Mouse (Mus musculus) liver, embryonic 13.5 days (tissue): ENCODE measurements around the gene Mark3. TPM values are rescaled to one million over a fixed set of nuclear protein-coding genes. Genes with fewer than 3 reads are reported as not detected.
A peak's percentile ranks its signal among the peaks of the same experiment; 100 is the strongest.

ENCODE experiments used
- ATAC-seq: fragments of 200-750 bp; cut with Nextera tagmentation; 2 replicates; pipeline ENCODE4 v1.8.0; 2017; ENCODE audit warnings: low read depth, mild to moderate bottlenecking, moderate number of reproducible peaks, moderate library complexity
- DNase-seq: peaks from one replicate; pipeline ENCODE4 v3.0.0; 2022
- H3K27ac ChIP-seq: fragments of 300-500 bp; sonication (generic); 2 replicates; pipeline ENCODE4 v1.5.1; 2015; ENCODE audit warnings: moderate library complexity, mild to moderate bottlenecking, inconsistent platforms
- H3K27me3 ChIP-seq: fragments of 300-500 bp; sonication (generic); 2 replicates; pipeline ENCODE4 v1.6.1; 2015; ENCODE audit warnings: mild to moderate bottlenecking, inconsistent platforms
- H3K36me3 ChIP-seq: fragments of 300-500 bp; sonication (generic); 2 replicates; pipeline ENCODE4 v1.6.1; 2015; ENCODE audit warnings: mild to moderate bottlenecking, inconsistent platforms
- H3K4me1 ChIP-seq: fragments of 300-500 bp; sonication (generic); replicated peaks from 2 replicates; pipeline ENCODE4 v1.6.1; 2015; ENCODE audit warnings: inconsistent platforms
- H3K4me2 ChIP-seq: fragments of 300-500 bp; sonication (generic); 2 replicates; pipeline ENCODE4 v1.6.1; 2015; ENCODE audit warnings: inconsistent platforms, mild to moderate bottlenecking, moderate library complexity
- H3K4me3 ChIP-seq: fragments of 300-500 bp; sonication (generic); replicated peaks from 2 replicates; pipeline ENCODE4 v1.5.1; 2015; ENCODE audit warnings: mild to moderate bottlenecking, inconsistent platforms
- H3K9ac ChIP-seq: fragments of 300-500 bp; sonication (generic); 2 replicates; pipeline ENCODE4 v1.6.1; 2015; ENCODE audit warnings: mild to moderate bottlenecking, inconsistent platforms
- H3K9me3 ChIP-seq: fragments of 300-500 bp; sonication (generic); replicated peaks from 2 replicates; pipeline ENCODE4 v1.6.1; 2016; ENCODE audit warnings: inconsistent platforms
- WGBS: fragments of 180-500 bp; shearing (Covaris S2); methylation state at CpG from one replicate; pipeline ENCODE4 v1.1.7; 2015; ENCODE audit not compliant: insufficient replicate concordance; 5-methylcytosine and 5-hydroxymethylcytosine counted together
- polyA plus RNA-seq: library from polyadenylated mRNA; unstranded; fragments of >200 nt; fragmentation: Nextera tagmentation; extraction: Ambion mirVana; gene quantifications from 2 replicates; pipeline ENCODE4 v1.2.1, GENCODE M21; 2015

Gene Mark3
- polyA plus RNA-seq, 1 experiment from 2014 or later = 14.6 TPM

GRCm38 (mm10) chr12:111592407-111593021 lies 18.2 kb downstream of the Mark3 start:
- H3K4me3 ChIP-seq = no peak overlapping the region
- no peak for ATAC-seq
- peaks cover 54% of the 10 kb centered on the region for H3K4me1 ChIP-seq
- H3K9me3 ChIP-seq = no peaks in the 10 kb centered on the region
- peaks cover 48% of the 10 kb centered on the region for H3K36me3 ChIP-seq
- H3K9ac ChIP-seq = no peak overlapping the region
- H3K27ac ChIP-seq = no peak overlapping the region
- no peak for DNase-seq
- no peaks in the 10 kb centered on the region for H3K27me3 ChIP-seq
- 52% methylated on average over 14 of the region's 14 CpGs for WGBS
- no peak overlapping the region for H3K4me2 ChIP-seq

DNA sequence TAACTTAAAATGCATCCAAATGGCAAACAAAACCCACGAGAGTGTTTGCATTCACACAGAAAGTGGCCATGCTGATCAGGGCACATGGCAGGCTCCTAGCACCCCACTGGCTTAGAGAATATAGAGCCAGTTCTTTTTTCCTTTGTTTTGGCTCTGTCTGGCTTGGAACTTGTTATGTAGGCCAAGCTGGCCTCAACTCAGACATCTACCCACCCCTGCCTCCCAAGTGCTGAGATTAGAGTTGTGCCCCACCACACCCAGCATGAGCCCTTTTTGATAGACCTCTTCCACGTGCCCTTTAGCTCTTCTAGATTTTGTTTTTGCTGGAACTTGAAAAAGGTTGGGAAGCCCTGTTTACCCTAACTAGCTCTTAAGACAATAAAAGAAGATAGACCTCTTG lies 19.5 kb downstream of the Mark3 start:
- no peak overlapping the region for H3K4me2 ChIP-seq
- H3K9ac ChIP-seq = no peak overlapping the region
- peaks cover 60% of the 10 kb centered on the region for H3K36me3 ChIP-seq
- peaks cover 46% of the 10 kb centered on the region for H3K4me1 ChIP-seq
- H3K27ac ChIP-seq = no peak overlapping the region
- 54% methylated on average over 2 of the region's 2 CpGs for WGBS
- ATAC-seq (0 out of 2 replicates have a peak, but pooled peaks have one; percentile 54), DNase-seq (no peak)
- no peaks in the 10 kb centered on the region for H3K9me3 ChIP-seq
- no peaks in the 10 kb centered on the region for H3K27me3 ChIP-seq
- H3K4me3 ChIP-seq = no peak overlapping the region

DNA sequence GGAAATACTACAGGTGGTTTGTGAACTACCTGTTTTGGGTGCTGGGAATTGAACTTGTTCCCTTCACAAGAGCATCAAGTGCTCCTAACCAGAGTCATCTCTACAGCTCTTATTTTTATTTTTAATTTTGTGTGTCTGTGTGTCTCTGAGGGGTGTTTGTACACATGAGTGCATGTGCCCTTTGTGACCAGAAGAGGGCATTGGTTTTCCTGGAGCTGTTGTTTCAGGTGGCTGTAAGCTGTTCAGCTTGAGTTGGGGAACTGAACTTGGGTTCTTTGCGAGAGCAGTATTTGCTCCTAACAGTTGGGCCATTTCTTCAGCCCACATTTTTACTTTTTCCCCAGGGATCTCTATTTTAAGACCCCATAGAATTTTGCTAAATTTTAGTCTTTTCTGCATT lies 23.0 kb downstream of the Mark3 start:
- ATAC-seq (no peak), DNase-seq (no peak)
- peaks cover 27% of the 10 kb centered on the region for H3K4me1 ChIP-seq
- H3K9ac ChIP-seq = no peak overlapping the region
- H3K27me3 ChIP-seq = no peaks in the 10 kb centered on the region
- H3K4me3 ChIP-seq = no peak overlapping the region
- H3K4me2 ChIP-seq = no peak overlapping the region
- H3K9me3 ChIP-seq = no peaks in the 10 kb centered on the region
- no peak overlapping the region for H3K27ac ChIP-seq
- H3K36me3 ChIP-seq = peaks cover 86% of the 10 kb centered on the region
- 89% methylated on average over 1 of the region's 1 CpGs for WGBS

- Histone ChIP-seq H3K9me3 (no peaks in the 10 kb centered on the region), H3K9ac (no peak overlapping the region), H3K4me1 (peaks cover 16% of the 10 kb centered on the region), H3K4me2 (no peak overlapping the region), H3K27me3 (no peaks in the 10 kb centered on the region), H3K4me3 (no peak overlapping the region), H3K27ac (no peak overlapping the region), H3K36me3 (peaks cover 82% of the 10 kb centered on the region)
- ATAC-seq (no peak), DNase-seq (no peak)
- WGBS = 58% methylated on average over 1 of the region's 1 CpGs
These were observed 24.6 kb downstream of the Mark3 start for GRCm38 (mm10) chr12:111598902-111599301.

GRCm38 (mm10) chr12:111599640-111600039 lies 25.3 kb downstream of the Mark3 start:
- Histone ChIP-seq H3K27ac (no peak overlapping the region), H3K9me3 (no peaks in the 10 kb centered on the region), H3K4me2 (no peak overlapping the region), H3K27me3 (no peaks in the 10 kb centered on the region), H3K4me1 (peaks cover 12% of the 10 kb centered on the region; the same call in 1 of the 2 replicates), H3K36me3 (peaks cover 78% of the 10 kb centered on the region), H3K9ac (no peak overlapping the region), H3K4me3 (no peak overlapping the region)
- 62% methylated on average over 5 of the region's 5 CpGs for WGBS
- ATAC-seq = peak; percentile 45
- no peak for DNase-seq

GRCm38 (mm10) chr12:111603871-111604270 lies 29.5 kb downstream of the Mark3 start:
- ATAC-seq = no peak
- peaks cover 62% of the 10 kb centered on the region for H3K36me3 ChIP-seq
- H3K4me3 ChIP-seq = no peak overlapping the region

GRCm38 (mm10) chr12:111605619-111606018 lies 31.3 kb downstream of the Mark3 start:
- H3K4me1 ChIP-seq = peaks cover 9% of the 10 kb centered on the region; the same call in 1 of the 2 replicates
- 94% methylated on average over 2 of the region's 2 CpGs for WGBS
- DNase-seq (no peak), ATAC-seq (no peak)
- no peak overlapping the region for H3K4me2 ChIP-seq
- no peaks in the 10 kb centered on the region for H3K27me3 ChIP-seq
- no peaks in the 10 kb centered on the region for H3K9me3 ChIP-seq
- H3K9ac ChIP-seq = no peak overlapping the region
- H3K36me3 ChIP-seq = peaks cover 54% of the 10 kb centered on the region
- no peak overlapping the region for H3K27ac ChIP-seq
- no peak overlapping the region for H3K4me3 ChIP-seq

More at GRCm38 (mm10) chr12:111603871-111604270, 29.5 kb downstream of the Mark3 start:
- WGBS = 85% methylated on average over 3 of the region's 3 CpGs
- Histone ChIP-seq H3K4me1 (peaks cover 12% of the 10 kb centered on the region; the same call in 1 of the 2 replicates), H3K9ac (no peak overlapping the region), H3K27ac (no peak overlapping the region), H3K4me2 (no peak overlapping the region), H3K9me3 (no peaks in the 10 kb centered on the region), H3K27me3 (no peaks in the 10 kb centered on the region)
- no peak for DNase-seq

- no peak overlapping the region for H3K4me2 ChIP-seq
- DNase-seq (no peak), ATAC-seq (no peak)
- H3K9me3 ChIP-seq = no peaks in the 10 kb centered on the region
- peaks cover 53% of the 10 kb centered on the region for H3K36me3 ChIP-seq
- WGBS = 37% methylated on average over 5 of the region's 5 CpGs
- no peak overlapping the region for H3K27ac ChIP-seq
- H3K4me3 ChIP-seq = no peak overlapping the region
- 0 out of 2 replicates have a peak, but pooled peaks cover 5% of the 10 kb centered on the region for H3K4me1 ChIP-seq
- no peak overlapping the region for H3K9ac ChIP-seq
- no peaks in the 10 kb centered on the region for H3K27me3 ChIP-seq
These were observed 33.7 kb downstream of the Mark3 start for GRCm38 (mm10) chr12:111608015-111608414.

- Histone ChIP-seq H3K9me3 (no peaks in the 10 kb centered on the region), H3K4me2 (no peak overlapping the region), H3K9ac (no peak overlapping the region), H3K4me1 (peaks cover 17% of the 10 kb centered on the region), H3K4me3 (no peak overlapping the region), H3K27me3 (no peaks in the 10 kb centered on the region), H3K36me3 (peaks cover 42% of the 10 kb centered on the region), H3K27ac (no peak overlapping the region)
- WGBS = 72% methylated on average over 5 of the region's 5 CpGs
- peak; percentile 9 for DNase-seq
- peak; percentile 87 for ATAC-seq
These were observed 40.3 kb downstream of the Mark3 start for GRCm38 (mm10) chr12:111614475-111615141.

GRCm38 (mm10) chr12:111618266-111618665 lies 43.9 kb downstream of the Mark3 start:
- no peak overlapping the region for H3K4me2 ChIP-seq
- H3K9ac ChIP-seq = no peak overlapping the region
- ATAC-seq (no peak), DNase-seq (no peak)
- no peak overlapping the region for H3K4me3 ChIP-seq
- no peaks in the 10 kb centered on the region for H3K27me3 ChIP-seq
- peaks cover 19% of the 10 kb centered on the region for H3K4me1 ChIP-seq
- 86% methylated on average over 7 of the region's 7 CpGs for WGBS
- H3K36me3 ChIP-seq = peaks cover 43% of the 10 kb centered on the region
- no peak overlapping the region for H3K27ac ChIP-seq
- no peaks in the 10 kb centered on the region for H3K9me3 ChIP-seq

DNA sequence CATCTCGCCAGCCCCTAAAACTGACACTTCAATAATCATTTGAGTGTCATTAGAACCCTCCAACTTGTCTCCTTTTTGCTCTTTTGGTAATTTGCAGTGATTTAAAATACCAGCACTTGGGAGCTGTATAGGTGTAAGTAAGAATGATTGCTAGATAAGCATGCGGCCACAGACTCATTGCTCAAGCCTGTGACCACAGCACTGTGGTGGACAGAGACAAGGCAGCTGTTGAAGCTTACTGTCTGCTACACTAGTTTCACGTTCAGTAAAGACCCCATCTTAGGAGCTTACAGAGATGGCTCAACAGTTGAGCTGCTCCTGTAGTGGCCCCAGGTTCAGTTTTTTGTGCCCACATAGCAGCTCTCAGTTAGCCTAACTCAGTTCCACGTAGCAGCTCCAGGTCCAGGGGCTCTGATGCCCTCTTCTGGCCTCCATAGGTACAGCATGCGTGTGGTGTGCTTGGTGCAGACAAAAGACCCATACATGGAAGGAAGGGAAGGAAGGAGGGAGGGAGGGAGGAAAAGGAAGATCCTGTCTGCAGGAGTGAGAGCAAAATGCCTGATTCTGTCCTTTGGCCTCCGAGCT lies 73.8 kb downstream of the Mark3 start:
- Histone ChIP-seq H3K27me3 (no peaks in the 10 kb centered on the region), H3K9ac (no peak overlapping the region), H3K36me3 (peaks cover 87% of the 10 kb centered on the region), H3K4me2 (no peak overlapping the region), H3K27ac (no peak overlapping the region), H3K4me3 (no peak overlapping the region), H3K4me1 (no peaks in the 10 kb centered on the region), H3K9me3 (no peaks in the 10 kb centered on the region)
- DNase-seq (peak; percentile 33), ATAC-seq (peak; percentile 59; the same call in 1 of the 2 replicates)
- 50% methylated on average over 6 of the region's 6 CpGs for WGBS
